Mouse (Mus musculus) intestine, embryonic 16.5 days (tissue): Measurements from ENCODE around the gene Marcksl1. TPM values are rescaled to one million over a fixed set of nuclear protein-coding genes. Genes with fewer than 3 reads are reported as not detected.

Experiments used
- ATAC-seq: fragments of 200-750 bp; cut with Nextera tagmentation; 2 replicates; pipeline ENCODE4 v1.8.0; 2017; ENCODE audit warnings: moderate TSS enrichment, moderate library complexity
- H3K27ac ChIP-seq: fragments of 300-500 bp; sonication (generic); 2 replicates; pipeline ENCODE4 v1.5.1; 2014; ENCODE audit warnings: mild to moderate bottlenecking, low read length
- H3K27me3 ChIP-seq: fragments of 300-500 bp; sonication (generic); replicated peaks from 2 replicates; pipeline ENCODE4 v1.6.1; 2014; ENCODE audit warnings: low read length, control low read depth, mixed read lengths; ENCODE audit not compliant: control insufficient read depth, insufficient read depth
- H3K36me3 ChIP-seq: fragments of 300-500 bp; sonication (generic); 2 replicates; pipeline ENCODE4 v1.6.1; 2014; ENCODE audit warnings: low read length, control low read depth; ENCODE audit not compliant: control insufficient read depth, insufficient read depth
- H3K4me1 ChIP-seq: fragments of 300-500 bp; sonication (generic); 2 replicates; pipeline ENCODE4 v1.6.1; 2014; ENCODE audit warnings: low read length, control low read depth, mixed read lengths; ENCODE audit not compliant: control insufficient read depth, insufficient read depth
- H3K4me2 ChIP-seq: fragments of 300-500 bp; sonication (generic); 2 replicates; pipeline ENCODE4 v1.6.1; 2014; ENCODE audit warnings: low read depth, low read length, control low read depth
- H3K4me3 ChIP-seq: fragments of 300-500 bp; sonication (generic); 2 replicates; pipeline ENCODE4 v1.5.1; 2014; ENCODE audit warnings: mild to moderate bottlenecking, low read length
- H3K9ac ChIP-seq: fragments of 300-500 bp; sonication (generic); 2 replicates; pipeline ENCODE4 v1.6.1; 2014; ENCODE audit warnings: low read depth, low read length
- H3K9me3 ChIP-seq: fragments of 300-500 bp; sonication (generic); 2 replicates; pipeline ENCODE4 v1.6.1; 2016; ENCODE audit warnings: low read length, control low read depth; ENCODE audit not compliant: control insufficient read depth
- WGBS: fragments of 180-500 bp; shearing (Covaris S2); extraction: QIAGEN DNeasy Blood & Tissue Kit; methylation state at CpG from one replicate; pipeline ENCODE4 v1.1.7; 2014; 5-methylcytosine and 5-hydroxymethylcytosine counted together
- polyA plus RNA-seq: library from polyadenylated mRNA; unstranded; fragments of >200 nt; fragmentation: Nextera tagmentation; extraction: Ambion mirVana; gene quantifications from 2 replicates; pipeline ENCODE4 v1.2.1, GENCODE M21; 2015

Marcksl1 gene
- 289 and 312 TPM in 2 replicates for polyA plus RNA-seq

DNA sequence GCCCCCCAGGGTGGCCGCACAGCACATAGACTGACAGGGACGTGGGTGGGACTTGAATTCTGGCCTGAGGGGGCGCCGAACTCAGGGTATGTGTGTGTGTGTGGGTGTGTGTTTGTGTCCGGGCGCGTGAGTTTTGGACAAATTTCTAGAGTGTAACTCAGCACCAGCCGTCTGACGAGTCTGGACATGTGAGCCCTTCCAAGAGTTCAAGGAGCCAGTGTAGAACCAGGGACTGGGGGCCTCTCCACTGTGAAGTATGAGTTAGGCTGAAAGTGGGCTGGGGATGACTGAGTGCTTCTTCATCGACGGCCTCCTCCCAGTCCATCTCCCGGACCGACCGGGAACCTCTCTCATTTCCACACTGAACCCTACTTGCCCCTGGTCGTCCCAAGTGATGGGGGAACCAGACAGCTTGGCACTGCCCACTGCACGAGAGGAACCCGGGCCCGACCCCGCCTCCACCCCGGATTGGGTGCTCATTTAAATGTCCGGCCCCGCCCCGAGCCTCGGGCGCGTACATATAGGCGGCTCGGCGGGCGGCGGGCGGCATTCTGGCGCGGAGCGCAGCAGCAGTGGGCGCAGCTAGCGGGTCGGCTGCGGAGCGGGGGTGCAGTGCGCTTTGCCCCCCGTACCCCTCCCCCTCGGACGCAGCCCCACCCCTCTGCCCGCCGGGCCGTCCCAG, at the start of gene Marcksl1:
TSS of gene Marcksl1 (plus strand) at position 496 of the 682 bp plus-strand sequence.
- H3K4me1 ChIP-seq = peaks cover 21% of the 10 kb centered on the region
- peak within 1 kb of the TSS; percentile 99 for H3K9ac ChIP-seq
- H3K4me3 ChIP-seq = peak within 1 kb of the TSS; percentile 97
- no peaks in the 10 kb centered on the region for H3K27me3 ChIP-seq
- peak within 1 kb of the TSS; percentile 85 for H3K27ac ChIP-seq
- 0 out of 2 replicates have a peak, but pooled peaks cover 2% of the 10 kb centered on the region for H3K36me3 ChIP-seq
- ATAC-seq = peak; percentile 82
- WGBS = 7% methylated on average over 47 of the region's 47 CpGs
- no peaks in the 10 kb centered on the region for H3K9me3 ChIP-seq
- H3K4me2 ChIP-seq = peak within 1 kb of the TSS; percentile 77

GRCm38 (mm10) chr4:129464286-129464815, 49.0 kb upstream of the Marcksl1 start:
- WGBS = 82% methylated on average over 4 of the region's 4 CpGs
- ATAC-seq = no peak
- H3K4me3 ChIP-seq = no peak overlapping the region
- H3K9me3 ChIP-seq = no peaks in the 10 kb centered on the region
- no peak overlapping the region for H3K9ac ChIP-seq
- no peaks in the 10 kb centered on the region; the same call in 1 of the 2 replicates for H3K36me3 ChIP-seq
- peaks cover 9% of the 10 kb centered on the region for H3K4me1 ChIP-seq
- no peaks in the 10 kb centered on the region for H3K27me3 ChIP-seq
- no peak overlapping the region for H3K27ac ChIP-seq
- no peak overlapping the region for H3K4me2 ChIP-seq

- no peak for ATAC-seq
- no peak overlapping the region for H3K27ac ChIP-seq
- 92% methylated on average over 11 of the region's 11 CpGs for WGBS
- H3K36me3 ChIP-seq = peaks cover 31% of the 10 kb centered on the region
- no peak overlapping the region for H3K4me2 ChIP-seq
- no peaks in the 10 kb centered on the region; the same call in 1 of the 2 replicates for H3K4me1 ChIP-seq
- H3K4me3 ChIP-seq = no peak overlapping the region
- no peaks in the 10 kb centered on the region for H3K9me3 ChIP-seq
- no peaks in the 10 kb centered on the region for H3K27me3 ChIP-seq
- H3K9ac ChIP-seq = no peak overlapping the region
Observed at GRCm38 (mm10) chr4:129476047-129476446, 37.3 kb upstream of the Marcksl1 start.

- WGBS = 87% methylated on average over 3 of the region's 3 CpGs
- Histone ChIP-seq H3K36me3 (peaks cover 8% of the 10 kb centered on the region), H3K9ac (no peak overlapping the region), H3K4me2 (no peak overlapping the region), H3K27me3 (no peaks in the 10 kb centered on the region), H3K9me3 (no peaks in the 10 kb centered on the region), H3K4me3 (no peak overlapping the region), H3K27ac (no peak overlapping the region), H3K4me1 (no peaks in the 10 kb centered on the region; the same call in 1 of the 2 replicates)
- ATAC-seq = no peak
Observed at GRCm38 (mm10) chr4:129479863-129480262, 33.5 kb upstream of the Marcksl1 start.

DNA sequence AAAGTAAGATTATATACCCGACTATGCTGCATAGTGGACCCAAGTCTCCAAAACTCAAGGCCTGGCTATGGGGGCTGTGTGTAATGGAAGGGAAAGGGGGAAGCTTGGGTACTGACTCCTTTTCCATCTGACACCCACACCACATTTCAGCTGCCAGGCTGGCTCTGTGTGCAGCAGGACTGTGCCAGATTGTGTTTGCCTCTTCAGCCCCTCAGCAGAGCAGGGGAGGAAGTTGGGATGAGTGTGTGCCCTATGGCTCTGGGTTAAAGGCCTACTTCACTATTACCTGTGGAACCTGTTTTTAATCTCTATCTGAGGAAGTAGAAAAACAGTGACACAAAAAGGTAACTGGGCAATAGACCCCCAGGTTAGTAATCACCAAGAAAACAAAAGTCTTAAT, 32.3 kb upstream of the Marcksl1 start:
- no peaks in the 10 kb centered on the region for H3K27me3 ChIP-seq
- no peak overlapping the region for H3K9ac ChIP-seq
- no peaks in the 10 kb centered on the region; the same call in 1 of the 2 replicates for H3K4me1 ChIP-seq
- 90% methylated on average over 1 of the region's 1 CpGs for WGBS
- peaks cover 14% of the 10 kb centered on the region; the same call in 1 of the 2 replicates for H3K36me3 ChIP-seq
- H3K27ac ChIP-seq = no peak overlapping the region
- no peak overlapping the region for H3K4me2 ChIP-seq
- ATAC-seq = 0 out of 2 replicates have a peak, but pooled peaks have one; percentile 26
- no peak overlapping the region for H3K4me3 ChIP-seq
- H3K9me3 ChIP-seq = no peaks in the 10 kb centered on the region

DNA sequence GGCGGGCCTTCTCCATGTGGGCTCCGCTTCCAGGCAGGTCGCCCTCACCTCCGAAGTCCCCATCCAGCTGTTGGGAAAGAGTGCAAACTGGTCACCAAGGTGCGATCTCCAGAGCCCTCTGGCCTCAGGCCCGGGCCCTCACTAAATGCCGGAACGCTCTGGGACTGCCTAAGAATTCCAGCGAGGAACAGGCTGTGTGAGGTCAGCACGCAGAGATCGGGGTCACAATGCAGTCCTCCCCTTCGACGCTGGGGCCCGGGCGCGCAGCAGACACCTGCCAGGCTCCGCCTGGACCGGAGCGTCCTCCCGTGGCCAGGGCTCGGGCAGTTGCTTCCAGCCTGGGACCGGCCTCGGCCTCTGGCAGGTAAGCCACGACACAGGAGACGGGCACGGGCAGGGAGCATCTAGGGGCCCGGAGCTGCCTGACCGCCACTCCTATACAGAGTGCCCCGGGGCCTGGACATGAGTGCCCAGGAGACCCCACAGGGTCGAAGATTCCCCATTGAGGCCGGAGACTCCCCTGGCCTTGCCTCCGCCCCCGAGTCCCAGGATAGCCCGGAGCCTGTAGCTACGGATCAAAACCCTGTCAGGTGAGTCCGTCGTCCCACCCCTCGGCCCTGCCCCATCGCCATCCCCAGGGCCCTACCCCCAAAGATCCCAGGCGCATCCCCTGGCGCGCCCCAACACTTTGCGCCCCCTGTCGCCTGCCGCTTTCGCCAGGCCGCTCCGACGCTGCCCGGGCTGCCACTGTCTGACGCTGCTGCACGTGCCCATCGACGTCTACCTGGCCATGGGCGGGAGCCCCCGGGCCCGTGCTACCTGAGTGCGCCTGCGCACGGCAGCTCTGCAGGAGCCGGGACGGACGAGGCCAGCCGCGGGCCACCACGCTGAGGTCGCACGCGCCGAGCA, 22.2 kb upstream of the Marcksl1 start, which contains the start of the genes Tssk3 and Fam229a:
TSS of gene Tssk3 (minus strand) at position 51 of the 909 bp plus-strand sequence.
TSS of gene Fam229a (plus strand) at position 219 of the 909 bp plus-strand sequence.
- no peak within 1 kb of the TSS for H3K27ac ChIP-seq
- H3K9me3 ChIP-seq = no peaks in the 10 kb centered on the region
- peak within 1 kb of the TSS; percentile 63 for H3K4me2 ChIP-seq
- H3K27me3 ChIP-seq = peaks cover 7% of the 10 kb centered on the region; the same call in 1 of the 2 replicates
- peak within 1 kb of the TSS; percentile 56 for H3K9ac ChIP-seq
- H3K4me3 ChIP-seq = peak within 1 kb of the TSS; percentile 42
- peaks cover 9% of the 10 kb centered on the region for H3K36me3 ChIP-seq
- peaks cover 10% of the 10 kb centered on the region for H3K4me1 ChIP-seq
- peak; percentile 52 for ATAC-seq
- WGBS = 5% methylated on average over 70 of the region's 70 CpGs

DNA sequence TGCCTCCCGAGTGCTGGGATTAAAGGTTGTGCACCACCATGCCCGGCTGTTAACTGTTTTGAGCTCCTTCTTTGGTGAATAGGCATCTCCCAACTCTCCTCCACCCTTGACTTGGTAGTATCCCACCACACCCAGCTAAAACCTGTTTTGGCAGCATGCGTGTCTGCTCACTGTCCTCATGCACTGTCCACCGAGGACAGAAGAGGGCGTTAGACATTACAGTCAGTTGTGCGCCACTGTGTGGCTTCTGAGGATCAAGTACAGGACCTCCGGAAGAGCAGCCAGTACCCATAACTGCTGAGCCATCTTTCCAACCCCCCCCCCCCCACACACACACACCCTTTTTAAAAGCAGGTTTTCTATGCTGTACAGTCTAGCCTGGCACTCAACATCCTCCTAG, 18.7 kb upstream of the Marcksl1 start:
- Histone ChIP-seq H3K4me1 (peaks cover 15% of the 10 kb centered on the region), H3K4me2 (no peak overlapping the region), H3K9me3 (no peaks in the 10 kb centered on the region), H3K36me3 (no peaks in the 10 kb centered on the region), H3K4me3 (no peak overlapping the region), H3K9ac (no peak overlapping the region), H3K27me3 (peaks cover 7% of the 10 kb centered on the region; the same call in 1 of the 2 replicates), H3K27ac (no peak overlapping the region)
- 71% methylated on average over 6 of the region's 7 CpGs for WGBS
- no peak for ATAC-seq

DNA sequence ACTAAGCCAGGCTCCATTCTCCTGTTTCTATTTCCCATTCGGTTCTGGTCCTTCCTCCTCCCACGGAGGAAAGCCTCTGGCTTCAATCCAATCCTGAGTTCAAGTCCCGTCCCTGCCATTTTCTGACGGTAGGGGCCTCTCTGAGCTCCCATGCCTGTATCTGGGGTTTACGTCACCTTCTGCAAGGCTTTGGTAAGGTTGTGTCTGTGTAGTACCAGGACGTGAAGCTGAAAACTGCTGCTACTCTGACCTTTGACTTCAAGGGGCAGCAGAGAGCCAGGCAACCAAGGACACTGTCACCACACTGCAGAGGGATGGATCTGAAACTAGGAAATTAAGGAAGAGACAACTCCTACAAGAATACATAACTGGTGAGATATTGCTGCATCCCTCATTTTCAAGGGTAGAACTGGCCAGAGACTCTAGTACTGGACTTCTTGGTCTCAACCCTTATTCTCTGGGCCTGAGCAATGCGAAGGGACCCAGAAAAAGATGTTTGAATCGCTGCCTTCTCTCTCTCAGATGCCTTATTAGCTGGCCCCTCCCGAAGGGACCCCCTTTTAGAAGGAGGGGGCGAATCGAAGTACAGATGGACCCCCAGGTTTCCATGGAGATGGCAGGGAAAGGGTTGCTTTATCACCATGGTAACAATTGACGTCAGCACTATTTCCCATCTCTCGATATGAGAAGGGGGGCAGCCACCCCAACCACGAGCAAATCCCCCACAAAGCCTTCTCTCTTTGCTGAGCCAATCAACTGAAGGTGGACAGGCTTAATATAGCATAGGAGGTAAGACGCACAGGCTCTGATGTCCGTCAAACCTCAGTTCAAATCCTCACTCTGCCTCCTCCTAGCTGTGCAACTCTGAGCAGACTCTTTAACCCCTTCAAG, 17.5 kb upstream of the Marcksl1 start:
- H3K4me1 ChIP-seq = peaks cover 22% of the 10 kb centered on the region
- WGBS = 34% methylated on average over 16 of the region's 16 CpGs
- H3K36me3 ChIP-seq = no peaks in the 10 kb centered on the region
- no peak overlapping the region for H3K9ac ChIP-seq
- peaks cover 7% of the 10 kb centered on the region; the same call in 1 of the 2 replicates for H3K27me3 ChIP-seq
- H3K4me2 ChIP-seq = no peak overlapping the region
- no peaks in the 10 kb centered on the region for H3K9me3 ChIP-seq
- no peak for ATAC-seq
- H3K27ac ChIP-seq = peak overlapping the region; percentile 16; the same call in 1 of the 2 replicates
- H3K4me3 ChIP-seq = no peak overlapping the region
